Mouse (Mus musculus) MEL (cell line): ENCODE measurements around the gene Unc45b. TPM values are rescaled to one million over a fixed set of nuclear protein-coding genes. Genes with fewer than 3 reads are reported as not detected.

Experiments used
- DNase-seq: peaks from one replicate; pipeline ENCODE4 v3.0.0; 2011; ENCODE audit warnings: low read depth, low spot score
- H3K27ac ChIP-seq: 2 replicates; pipeline ENCODE4 v1.5.1; 2012; ENCODE audit warnings: low read depth, mild to moderate bottlenecking, control low read depth, low read length, moderate library complexity; ENCODE audit not compliant: control insufficient read depth
- H3K27me3 ChIP-seq, 2 experiments: fragments of 150-350 bp in 1 of 2; sonication (generic) in 1 of 2; 2 replicates each; pipeline ENCODE4 v1.6.1; 2012; ENCODE audit warnings: low read length in 2 of 2, mild to moderate bottlenecking in 2 of 2, improper control_type of control experiment in 1 of 2, moderate library complexity in 1 of 2; ENCODE audit not compliant: insufficient read depth in 2 of 2, control insufficient read depth in 1 of 2
- H3K36me3 ChIP-seq, 2 experiments: 2 replicates each; pipeline ENCODE4 v1.6.1; 2012 to 2014; ENCODE audit warnings: low read length in 2 of 2, improper control_type of control experiment in 1 of 2, inconsistent platforms in 1 of 2, mild to moderate bottlenecking in 1 of 2; ENCODE audit not compliant: insufficient read depth in 2 of 2, control insufficient read depth in 1 of 2
- H3K4me1 ChIP-seq, 2 experiments: fragments of 150-350 bp in 1 of 2; sonication (generic) in 1 of 2; 2 replicates each; pipeline ENCODE4 v1.6.1; 2012; ENCODE audit warnings: low read length in 2 of 2, improper control_type of control experiment in 1 of 2, mild to moderate bottlenecking in 1 of 2; ENCODE audit not compliant: insufficient read depth in 2 of 2, control insufficient read depth in 1 of 2
- H3K4me3 ChIP-seq, 2 experiments: fragments of 150-350 bp in 1 of 2; sonication (generic) in 1 of 2; 2 replicates each; pipeline ENCODE4 v1.5.1; 2012; ENCODE audit warnings: low read depth in 2 of 2, low read length in 2 of 2, mild to moderate bottlenecking in 2 of 2, moderate library complexity in 2 of 2, control low read depth in 1 of 2, improper control_type of control experiment in 1 of 2; ENCODE audit not compliant: control insufficient read depth in 1 of 2, insufficient read depth in 1 of 2
- H3K79me2 ChIP-seq: 2 replicates; pipeline ENCODE4 v1.6.1; 2012; ENCODE audit warnings: mild to moderate bottlenecking, low read length, moderate library complexity; ENCODE audit not compliant: control insufficient read depth, poor library complexity, insufficient read depth
- H3K9ac ChIP-seq: 2 replicates; pipeline ENCODE4 v1.6.1; 2012; ENCODE audit warnings: low read depth, mild to moderate bottlenecking, control low read depth, low read length, moderate library complexity; ENCODE audit not compliant: control insufficient read depth, poor library complexity, severe bottlenecking
- H3K9me3 ChIP-seq: fragments of 150-350 bp; sonication (generic); replicated peaks from 2 replicates; pipeline ENCODE4 v1.6.1; 2012; ENCODE audit warnings: mild to moderate bottlenecking, low read length, improper control_type of control experiment, moderate library complexity; ENCODE audit not compliant: insufficient read depth
- BHLHE40 ChIP-seq: IDR thresholded peaks from 2 replicates; pipeline ENCODE4 v1.6.1; 2012; ENCODE audit warnings: low read depth, mild to moderate bottlenecking, inconsistent platforms, low read length, improper control_type of control experiment, borderline replicate concordance
- CHD2 ChIP-seq: IDR thresholded peaks from 2 replicates; pipeline ENCODE4 v1.6.1; 2011; ENCODE audit warnings: low read length, improper control_type of control experiment
- ELF1 ChIP-seq: IDR thresholded peaks from 2 replicates; pipeline ENCODE4 v1.6.1; 2014; ENCODE audit warnings: low read depth, mild to moderate bottlenecking, inconsistent platforms, low read length, improper control_type of control experiment, moderate library complexity
- EP300 ChIP-seq, 2 experiments: IDR thresholded peaks; 2 replicates each; pipeline ENCODE4 v1.6.1; 2011; ENCODE audit warnings: improper control_type of control experiment in 2 of 2, low read length in 2 of 2, low read depth in 1 of 2, mild to moderate bottlenecking in 1 of 2
- HCFC1 ChIP-seq: IDR thresholded peaks from 2 replicates; pipeline ENCODE4 v1.6.1; 2012; ENCODE audit warnings: low read depth, mild to moderate bottlenecking, inconsistent platforms, low read length, improper control_type of control experiment, moderate library complexity
- JUND ChIP-seq: IDR thresholded peaks from 2 replicates; pipeline ENCODE4 v1.6.1; 2011; ENCODE audit warnings: low read depth, mild to moderate bottlenecking, improper control_type of control experiment, low read length
- KAT2A ChIP-seq: conservative IDR thresholded peaks from 2 replicates; pipeline ENCODE4 v1.6.1; 2012; ENCODE audit warnings: low read depth, low read length, improper control_type of control experiment, inconsistent platforms
- MAFK ChIP-seq: IDR thresholded peaks from 2 replicates; pipeline ENCODE4 v1.6.1; 2011; ENCODE audit warnings: low read depth, mild to moderate bottlenecking, low read length, improper control_type of control experiment, borderline replicate concordance
- MAX ChIP-seq: IDR thresholded peaks from 2 replicates; pipeline ENCODE4 v1.6.1; 2011; ENCODE audit warnings: low read length, improper control_type of control experiment
- MXI1 ChIP-seq: IDR thresholded peaks from 2 replicates; pipeline ENCODE4 v1.6.1; 2011; ENCODE audit warnings: mild to moderate bottlenecking, low read depth, low read length, improper control_type of control experiment
- MYB ChIP-seq: IDR thresholded peaks from 2 replicates; pipeline ENCODE4 v1.6.1; 2011; ENCODE audit warnings: mild to moderate bottlenecking, low read depth, low read length, improper control_type of control experiment
- MYC ChIP-seq: IDR thresholded peaks from 2 replicates; pipeline ENCODE4 v1.6.1; 2011; ENCODE audit warnings: low read depth, mild to moderate bottlenecking, low read length, improper control_type of control experiment, moderate library complexity
- NRF1 ChIP-seq: IDR thresholded peaks from 2 replicates; pipeline ENCODE4 v1.6.1; 2014; ENCODE audit warnings: low read depth, mild to moderate bottlenecking, inconsistent platforms, low read length, improper control_type of control experiment, moderate library complexity; ENCODE audit not compliant: poor library complexity, insufficient read depth, severe bottlenecking
- RCOR1 ChIP-seq: IDR thresholded peaks from 2 replicates; pipeline ENCODE4 v1.6.1; 2012; ENCODE audit warnings: low read depth, mild to moderate bottlenecking, inconsistent platforms, low read length, improper control_type of control experiment
- SIN3A ChIP-seq: IDR thresholded peaks from 2 replicates; pipeline ENCODE4 v1.6.1; 2012; ENCODE audit warnings: low read length, improper control_type of control experiment, inconsistent platforms
- SMC3 ChIP-seq: IDR thresholded peaks from 2 replicates; pipeline ENCODE4 v1.6.1; 2011; ENCODE audit warnings: low read depth, low read length, improper control_type of control experiment
- USF2 ChIP-seq, 2 experiments: IDR thresholded peaks; 2 replicates each; pipeline ENCODE4 v1.6.1; 2011 to 2012; ENCODE audit warnings: improper control_type of control experiment in 2 of 2, low read length in 2 of 2, borderline replicate concordance in 1 of 2, inconsistent platforms in 1 of 2, low read depth in 1 of 2, mild to moderate bottlenecking in 1 of 2; ENCODE audit not compliant: insufficient read depth in 1 of 2
- ZKSCAN1 ChIP-seq: IDR thresholded peaks from 2 replicates; pipeline ENCODE4 v1.6.1; 2012; ENCODE audit warnings: low read depth, mild to moderate bottlenecking, inconsistent platforms, low read length, improper control_type of control experiment, moderate library complexity
- ZNF384 ChIP-seq: IDR thresholded peaks from 2 replicates; pipeline ENCODE4 v1.6.1; 2012; ENCODE audit warnings: low read depth, mild to moderate bottlenecking, inconsistent platforms, low read length, improper control_type of control experiment
- polyA plus RNA-seq, 2 experiments: library from polyadenylated mRNA; stranded (reverse) in 1 of 2; unstranded in 1 of 2; fragments of >175 nt in 1 of 2; fragments of >200 nt in 1 of 2; gene quantifications; 2 replicates each; pipeline versions ENCODE4 v1.2.1 to v1.2.4; 2012; ENCODE audit warnings: low replicate concordance in 2 of 2, low read depth in 1 of 2; ENCODE audit not compliant: insufficient read length in 2 of 2, insufficient read depth in 1 of 2, missing spikeins in 1 of 2
- total RNA-seq: library from RNA; depleted of rRNA; stranded (reverse); fragments of 300-350 nt; gene quantifications from 2 replicates; pipeline ENCODE4 v1.2.3, GENCODE M21; 2012

Gene Unc45b
- total and polyA plus RNA-seq, 3 experiments: 0.08 to 0.29 TPM; not detected in 1

- Histone ChIP-seq H3K36me3 (peaks cover 0 to 37% of the 10 kb centered on the region in 2 experiments; a peak in 2 of 4 replicates), H3K79me2 (peaks cover 17% of the 10 kb centered on the region), H3K4me1 (peaks cover 7 to 32% of the 10 kb centered on the region in 2 experiments), H3K4me3 (peak overlapping the region; percentile 85 to 98), H3K27ac (peak overlapping the region; percentile 60), H3K27me3 (no peaks in the 10 kb centered on the region), H3K9me3 (no peaks in the 10 kb centered on the region), H3K9ac (peak overlapping the region; percentile 88)
- peak; percentile 89 for DNase-seq
- peak; percentile 22 to 33; a peak in 2 of 4 replicates for TF ChIP-seq EP300 (IDR thresholded peaks at IDR 0.05; ENCODE audit: low read depth in 1 of 2, low read length in 2 of 2)
- TF ChIP-seq MAFK: 0 out of 2 replicates have a peak, but pooled peaks have one; percentile 15
- peak; percentile 50; the same call in 1 of the 2 replicates for TF ChIP-seq MXI1
- TF ChIP-seq MYC: peak; percentile 55
- TF ChIP-seq ZNF384: peak; percentile 96
- peak; percentile 15; the same call in 1 of the 2 replicates for TF ChIP-seq RCOR1
- TF ChIP-seq ZKSCAN1: peak; percentile 35; the same call in 1 of the 2 replicates
- TF ChIP-seq NRF1: no peak
- no peak for TF ChIP-seq USF2 (IDR thresholded peaks at IDR 0.05; ENCODE audit: borderline replicate concordance in 1 of 2, insufficient read depth in 1 of 2, low read depth in 1 of 2, low read length in 2 of 2)
- TF ChIP-seq SMC3: 0 out of 2 replicates have a peak, but pooled peaks have one; percentile 14
- TF ChIP-seq SIN3A: peak; percentile 63
- no peak for TF ChIP-seq MAX
- TF ChIP-seq JUND: no peak
- TF ChIP-seq ELF1: 0 out of 2 replicates have a peak, but pooled peaks have one; percentile 43
- no peak for TF ChIP-seq CHD2
- TF ChIP-seq HCFC1: 0 out of 2 replicates have a peak, but pooled peaks have one; percentile 44
- 0 out of 2 replicates have a peak, but pooled peaks have one; percentile 22 for TF ChIP-seq MYB
- TF ChIP-seq KAT2A: no peak
- no peak for TF ChIP-seq BHLHE40
Measured at GRCm38 (mm10) chr11:82870173-82871030, 39.9 kb upstream of the Unc45b start.
